Mouse (Mus musculus) limb, embryonic 11.5 days (tissue): Measurements from ENCODE around the gene Skida1. TPM values are rescaled to one million over a fixed set of nuclear protein-coding genes. Genes with fewer than 3 reads are reported as not detected.

Experiments
- ATAC-seq: fragments of 200-750 bp; cut with Nextera tagmentation; 2 replicates; pipeline ENCODE4 v1.8.0; 2017; ENCODE audit warnings: low read depth; ENCODE audit not compliant: insufficient number of reproducible peaks, low FRiP score, low TSS enrichment
- DNase-seq: peaks from one replicate; pipeline ENCODE4 v3.0.0-alpha.2; 2015; ENCODE audit warnings: low spot score
- H3K27ac ChIP-seq: fragments of 300-500 bp; sonication (generic); replicated peaks from 2 replicates; pipeline ENCODE4 v1.5.1; 2014; ENCODE audit warnings: low read depth, mild to moderate bottlenecking, low read length
- H3K27me3 ChIP-seq: fragments of 300-500 bp; sonication (generic); 2 replicates; pipeline ENCODE4 v1.6.1; 2014; ENCODE audit warnings: mild to moderate bottlenecking, low read length, mixed read lengths; ENCODE audit not compliant: control insufficient read depth, insufficient read depth
- H3K36me3 ChIP-seq: fragments of 300-500 bp; sonication (generic); 2 replicates; pipeline ENCODE4 v1.6.1; 2014; ENCODE audit warnings: mild to moderate bottlenecking, low read length, moderate library complexity, mixed read lengths; ENCODE audit not compliant: control insufficient read depth, insufficient read depth
- H3K4me1 ChIP-seq: fragments of 300-500 bp; sonication (generic); 2 replicates; pipeline ENCODE4 v1.6.1; 2014; ENCODE audit warnings: low read length, mixed read lengths; ENCODE audit not compliant: control insufficient read depth, insufficient read depth
- H3K4me2 ChIP-seq: fragments of 300-500 bp; sonication (generic); 2 replicates; pipeline ENCODE4 v1.6.1; 2014; ENCODE audit warnings: low read depth, mild to moderate bottlenecking, moderate library complexity; ENCODE audit not compliant: severe bottlenecking
- H3K4me3 ChIP-seq: fragments of 300-500 bp; sonication (generic); 2 replicates; pipeline ENCODE4 v1.5.1; 2014; ENCODE audit warnings: low read depth, low read length
- H3K9ac ChIP-seq: fragments of 300-500 bp; sonication (generic); 2 replicates; pipeline ENCODE4 v1.6.1; 2014; ENCODE audit warnings: mild to moderate bottlenecking, low read length
- H3K9me3 ChIP-seq: fragments of 300-500 bp; sonication (generic); 2 replicates; pipeline ENCODE4 v1.6.1; 2016; ENCODE audit warnings: low read length; ENCODE audit not compliant: control insufficient read depth
- WGBS: fragments of 180-500 bp; shearing (Covaris S2); extraction: QIAGEN DNeasy Blood & Tissue Kit; methylation state at CpG from one replicate; pipeline ENCODE4 v1.1.7; 2014; 5-methylcytosine and 5-hydroxymethylcytosine counted together
- polyA plus RNA-seq: library from polyadenylated mRNA; unstranded; fragments of >200 nt; fragmentation: Nextera tagmentation; extraction: Ambion mirVana; gene quantifications from 2 replicates; pipeline ENCODE4 v1.2.1, GENCODE M21; 2014

The Skida1 gene
- polyA plus RNA-seq, 1 experiment from 2014 or later = 11.7 TPM

DNA sequence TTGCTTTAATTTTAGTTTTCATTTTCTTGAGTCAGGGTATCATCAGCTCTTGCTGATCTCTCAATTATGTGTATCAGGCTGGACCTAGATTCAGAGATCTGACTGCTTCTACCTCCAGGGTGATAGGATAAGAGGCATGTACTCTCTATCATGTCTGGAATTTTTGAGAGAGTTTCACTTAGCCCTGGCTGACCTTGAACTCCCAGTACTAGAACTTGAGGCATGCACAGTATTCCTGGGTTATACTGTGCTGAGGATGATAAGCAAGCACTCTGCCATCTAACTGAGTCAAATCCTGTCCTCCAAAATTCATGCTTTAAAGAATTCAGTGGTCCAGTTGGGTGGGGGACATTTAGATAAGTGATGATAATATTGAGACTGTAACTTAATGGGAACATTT lies 17.6 kb upstream of the Skida1 start:
- no peak overlapping the region for H3K27ac ChIP-seq
- no peak overlapping the region for H3K9ac ChIP-seq
- H3K9me3 ChIP-seq = no peaks in the 10 kb centered on the region
- peaks cover 4% of the 10 kb centered on the region for H3K4me1 ChIP-seq
- H3K27me3 ChIP-seq = no peaks in the 10 kb centered on the region
- H3K36me3 ChIP-seq = 0 out of 2 replicates have a peak, but pooled peaks cover 2% of the 10 kb centered on the region
- DNase-seq = no peak
- ATAC-seq = no peak
- H3K4me2 ChIP-seq = no peak overlapping the region
- no peak overlapping the region for H3K4me3 ChIP-seq

DNA sequence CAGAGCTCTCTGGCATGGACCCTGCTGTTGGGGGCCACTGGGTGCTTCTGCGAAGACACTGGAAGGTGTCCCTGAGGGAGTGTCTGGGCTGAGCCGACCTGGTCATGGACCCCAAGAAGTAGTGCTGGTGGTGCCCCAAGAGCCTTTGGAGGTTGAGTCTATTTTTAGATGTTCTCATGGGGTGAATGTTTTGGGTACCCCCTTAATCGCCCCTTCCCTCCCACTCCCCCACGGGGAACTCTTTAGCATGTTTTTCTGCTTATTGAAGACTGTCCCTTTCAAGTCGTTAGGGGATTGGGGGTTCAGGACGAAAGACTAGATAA lies 16.8 kb upstream of the Skida1 start:
- Histone ChIP-seq H3K27ac (peak overlapping the region; percentile 36; the same call in 1 of the 2 replicates), H3K4me1 (peaks cover 4% of the 10 kb centered on the region), H3K9me3 (no peaks in the 10 kb centered on the region), H3K4me2 (peak overlapping the region; percentile 84), H3K27me3 (no peaks in the 10 kb centered on the region), H3K9ac (peak overlapping the region; percentile 99), H3K4me3 (peak overlapping the region; percentile 79), H3K36me3 (0 out of 2 replicates have a peak, but pooled peaks cover 2% of the 10 kb centered on the region)
- ATAC-seq (no peak), DNase-seq (no peak)
- 15% methylated on average over 6 of the region's 6 CpGs for WGBS

DNA sequence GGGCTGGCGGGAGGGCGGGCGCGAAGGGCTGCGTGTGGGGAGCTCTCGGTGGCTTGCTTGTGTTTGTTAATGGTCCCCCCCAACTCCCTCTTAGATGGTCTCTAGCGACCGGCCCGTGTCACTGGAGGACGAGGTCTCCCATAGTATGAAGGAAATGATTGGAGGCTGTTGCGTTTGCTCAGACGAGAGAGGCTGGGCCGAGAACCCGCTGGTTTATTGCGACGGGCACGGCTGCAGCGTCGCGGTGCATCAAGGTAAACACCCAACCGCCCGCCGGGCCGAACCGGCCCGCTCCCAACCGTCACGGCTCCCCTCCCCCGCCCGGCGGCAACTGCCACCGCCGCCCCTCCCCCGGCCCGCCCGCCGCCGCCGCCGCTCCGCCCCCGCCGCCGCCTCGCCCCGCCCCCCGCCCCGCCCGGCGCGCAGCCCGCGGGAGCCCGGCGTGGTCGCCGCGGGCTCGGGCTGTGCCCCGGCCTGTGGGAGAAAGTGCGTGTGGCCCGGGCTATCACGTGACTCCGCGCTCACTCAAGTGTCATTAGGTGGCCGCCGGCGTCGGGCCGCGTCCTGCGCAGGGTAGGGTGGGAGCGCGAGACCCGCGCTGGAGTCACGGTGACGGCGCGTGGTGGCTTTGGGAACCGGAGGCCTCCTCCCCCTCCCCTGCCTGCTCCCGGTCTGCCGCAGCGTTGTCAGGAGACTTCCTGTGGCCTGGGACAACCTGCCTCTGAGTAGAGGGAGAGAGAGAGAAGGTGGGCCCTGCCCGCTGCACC lies 16.3 kb upstream of the Skida1 start:
- under 1% methylated on average over 41 of the region's 85 CpGs for WGBS

GRCm38 (mm10) chr2:18064356-18064858 lies 15.6 kb upstream of the Skida1 start:
- H3K36me3 ChIP-seq = 0 out of 2 replicates have a peak, but pooled peaks cover 2% of the 10 kb centered on the region
- ATAC-seq = peak; percentile 96
- H3K4me1 ChIP-seq = peaks cover 4% of the 10 kb centered on the region
- peak overlapping the region; percentile 99 for H3K27ac ChIP-seq
- WGBS = under 1% methylated on average over 50 of the region's 58 CpGs
- peak overlapping the region; percentile 99 for H3K9ac ChIP-seq
- peak overlapping the region; percentile 79 for H3K4me3 ChIP-seq
- peak overlapping the region; percentile 84 for H3K4me2 ChIP-seq
- no peaks in the 10 kb centered on the region for H3K9me3 ChIP-seq
- H3K27me3 ChIP-seq = no peaks in the 10 kb centered on the region
- peak; percentile 93 for DNase-seq

More for the DNA sequence above, 16.3 kb upstream of the Skida1 start:
- Histone ChIP-seq H3K36me3 (0 out of 2 replicates have a peak, but pooled peaks cover 2% of the 10 kb centered on the region), H3K9me3 (no peaks in the 10 kb centered on the region), H3K27me3 (no peaks in the 10 kb centered on the region), H3K4me3 (peak overlapping the region; percentile 79), H3K4me2 (peak overlapping the region; percentile 84), H3K27ac (peak overlapping the region; percentile 99), H3K9ac (peak overlapping the region; percentile 99), H3K4me1 (peaks cover 4% of the 10 kb centered on the region)
- ATAC-seq (peak; percentile 41), DNase-seq (peak; percentile 80)

- 0% methylated on average over 18 of the region's 18 CpGs for WGBS
- 0 out of 2 replicates have a peak, but pooled peaks cover 2% of the 10 kb centered on the region for H3K36me3 ChIP-seq
- ATAC-seq (peak; percentile 23), DNase-seq (peak; percentile 75)
- H3K4me3 ChIP-seq = peak overlapping the region; percentile 79
- H3K27me3 ChIP-seq = no peaks in the 10 kb centered on the region
- H3K9me3 ChIP-seq = no peaks in the 10 kb centered on the region
- H3K4me2 ChIP-seq = peak overlapping the region; percentile 84
- peak overlapping the region; percentile 99 for H3K9ac ChIP-seq
- peaks cover 4% of the 10 kb centered on the region for H3K4me1 ChIP-seq
- peak overlapping the region; percentile 99 for H3K27ac ChIP-seq
These were observed 15.0 kb upstream of the Skida1 start for GRCm38 (mm10) chr2:18063763-18064251.

GRCm38 (mm10) chr2:18060396-18060795 lies 11.5 kb upstream of the Skida1 start:
- 87% methylated on average over 1 of the region's 1 CpGs for WGBS
- H3K4me3 ChIP-seq = no peak overlapping the region
- H3K9ac ChIP-seq = no peak overlapping the region
- no peaks in the 10 kb centered on the region for H3K4me1 ChIP-seq
- no peaks in the 10 kb centered on the region for H3K36me3 ChIP-seq
- no peak overlapping the region for H3K27ac ChIP-seq
- no peak overlapping the region for H3K4me2 ChIP-seq
- H3K9me3 ChIP-seq = no peaks in the 10 kb centered on the region
- no peak for ATAC-seq
- no peaks in the 10 kb centered on the region for H3K27me3 ChIP-seq
- no peak for DNase-seq

DNA sequence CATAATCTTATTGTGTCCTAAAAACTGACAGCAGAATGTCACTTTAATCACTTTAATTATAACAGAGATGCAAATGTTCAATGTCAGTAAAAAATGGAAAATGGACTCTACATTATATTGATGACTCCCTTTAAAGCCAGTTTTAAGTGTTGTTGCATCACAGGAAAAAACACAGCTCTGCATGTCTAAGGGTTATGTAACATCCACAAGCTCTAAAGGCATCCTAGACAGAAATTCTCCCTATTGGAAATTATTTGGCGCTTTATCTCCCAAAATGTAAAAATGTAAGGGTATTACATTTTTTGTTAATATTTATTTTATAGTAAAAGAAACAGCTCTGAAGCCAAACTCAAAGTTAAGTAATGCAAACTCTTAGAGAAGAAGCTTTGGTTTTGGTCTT lies 11.0 kb upstream of the Skida1 start:
- Histone ChIP-seq H3K4me1 (no peaks in the 10 kb centered on the region), H3K4me3 (no peak overlapping the region), H3K27ac (no peak overlapping the region), H3K27me3 (no peaks in the 10 kb centered on the region), H3K9me3 (no peaks in the 10 kb centered on the region), H3K9ac (no peak overlapping the region), H3K4me2 (no peak overlapping the region), H3K36me3 (no peaks in the 10 kb centered on the region)
- 84% methylated on average over 1 of the region's 1 CpGs for WGBS
- no peak for ATAC-seq
- DNase-seq = no peak

GRCm38 (mm10) chr2:18059063-18059462 lies 10.2 kb upstream of the Skida1 start:
- ATAC-seq = no peak
- H3K36me3 ChIP-seq = no peaks in the 10 kb centered on the region
- H3K4me3 ChIP-seq = no peak overlapping the region
- H3K27ac ChIP-seq = no peak overlapping the region
- no peak for DNase-seq
- 24% methylated on average over 2 of the region's 2 CpGs for WGBS
- H3K4me2 ChIP-seq = no peak overlapping the region
- no peak overlapping the region for H3K9ac ChIP-seq
- H3K9me3 ChIP-seq = no peaks in the 10 kb centered on the region
- no peaks in the 10 kb centered on the region for H3K27me3 ChIP-seq
- no peaks in the 10 kb centered on the region for H3K4me1 ChIP-seq
